Mouse (Mus musculus): ENCODE results near the gene Sstr5. TPM values are rescaled to one million over a fixed set of nuclear protein-coding genes. Genes with fewer than 3 reads are reported as not detected.

Sstr5 gene
- polyA plus RNA-seq, 1 experiment from 2014 or later, result not detected

GRCm38 (mm10) chr17:25450329-25450728 lies 46.8 kb downstream of the Sstr5 start:
- H3K27me3 ChIP-seq (ENCODE audit: control insufficient read depth, insufficient read depth, low read length), result no peaks in the 10 kb centered on the region
- H3K27ac ChIP-seq (ENCODE audit: low read depth, low read length), result no peak overlapping the region
- no peaks in the 10 kb centered on the region for H3K36me3 ChIP-seq (ENCODE audit: control insufficient read depth, insufficient read depth, low read length)
- ATAC-seq (ENCODE audit: insufficient read depth, low FRiP score, low TSS enrichment), result no peak
- H3K4me1 ChIP-seq (ENCODE audit: control insufficient read depth, insufficient read depth, low read length), result no peaks in the 10 kb centered on the region
- H3K4me2 ChIP-seq (ENCODE audit: low read depth), result no peak overlapping the region
- H3K9me3 ChIP-seq (ENCODE audit: control insufficient read depth, low read length), result no peaks in the 10 kb centered on the region
- 61% methylated on average over 4 of the region's 4 CpGs for WGBS
- no peak overlapping the region for H3K9ac ChIP-seq (ENCODE audit: low read length)
- H3K4me3 ChIP-seq (ENCODE audit: low read depth, low read length), result no peak overlapping the region
- no peak for DNase-seq (ENCODE audit: low spot score)

GRCm38 (mm10) chr17:25447865-25448264 lies 49.2 kb downstream of the Sstr5 start:
- DNase-seq (ENCODE audit: low spot score) (no peak), ATAC-seq (ENCODE audit: insufficient read depth, low FRiP score, low TSS enrichment) (no peak)
- Histone ChIP-seq H3K36me3 (ENCODE audit: control insufficient read depth, insufficient read depth, low read length) (no peaks in the 10 kb centered on the region), H3K4me1 (ENCODE audit: control insufficient read depth, insufficient read depth, low read length) (no peaks in the 10 kb centered on the region), H3K9me3 (ENCODE audit: control insufficient read depth, low read length) (no peaks in the 10 kb centered on the region), H3K4me3 (ENCODE audit: low read depth, low read length) (no peak overlapping the region), H3K4me2 (ENCODE audit: low read depth) (no peak overlapping the region), H3K9ac (ENCODE audit: low read length) (no peak overlapping the region), H3K27me3 (ENCODE audit: control insufficient read depth, insufficient read depth, low read length) (no peaks in the 10 kb centered on the region), H3K27ac (ENCODE audit: low read depth, low read length) (no peak overlapping the region)
- WGBS, result 85% methylated on average over 12 of the region's 12 CpGs

- Histone ChIP-seq H3K4me2 (ENCODE audit: low read depth) (no peak overlapping the region), H3K4me3 (ENCODE audit: low read depth, low read length) (no peak overlapping the region), H3K27ac (ENCODE audit: low read depth, low read length) (no peak overlapping the region), H3K9ac (ENCODE audit: low read length) (no peak overlapping the region), H3K4me1 (ENCODE audit: control insufficient read depth, insufficient read depth, low read length) (no peaks in the 10 kb centered on the region), H3K9me3 (ENCODE audit: control insufficient read depth, low read length) (no peaks in the 10 kb centered on the region), H3K27me3 (ENCODE audit: control insufficient read depth, insufficient read depth, low read length) (no peaks in the 10 kb centered on the region), H3K36me3 (ENCODE audit: control insufficient read depth, insufficient read depth, low read length) (no peaks in the 10 kb centered on the region)
- DNase-seq (ENCODE audit: low spot score) (no peak), ATAC-seq (ENCODE audit: insufficient read depth, low FRiP score, low TSS enrichment) (no peak)
- 94% methylated on average over 3 of the region's 3 CpGs for WGBS
These were observed 51.2 kb downstream of the Sstr5 start for GRCm38 (mm10) chr17:25445841-25446240.

GRCm38 (mm10) chr17:25445074-25445473 lies 52.0 kb downstream of the Sstr5 start:
- Histone ChIP-seq H3K4me3 (ENCODE audit: low read depth, low read length) (no peak overlapping the region), H3K9ac (ENCODE audit: low read length) (no peak overlapping the region), H3K4me1 (ENCODE audit: control insufficient read depth, insufficient read depth, low read length) (no peaks in the 10 kb centered on the region), H3K4me2 (ENCODE audit: low read depth) (no peak overlapping the region), H3K9me3 (ENCODE audit: control insufficient read depth, low read length) (no peaks in the 10 kb centered on the region), H3K27me3 (ENCODE audit: control insufficient read depth, insufficient read depth, low read length) (no peaks in the 10 kb centered on the region), H3K27ac (ENCODE audit: low read depth, low read length) (no peak overlapping the region), H3K36me3 (ENCODE audit: control insufficient read depth, insufficient read depth, low read length) (no peaks in the 10 kb centered on the region)
- DNase-seq (ENCODE audit: low spot score) (no peak), ATAC-seq (ENCODE audit: insufficient read depth, low FRiP score, low TSS enrichment) (no peak)
- 46% methylated on average over 4 of the region's 4 CpGs for whole genome bisulfite sequencing

GRCm38 (mm10) chr17:25442889-25443288 lies 54.2 kb downstream of the Sstr5 start:
- Histone ChIP-seq H3K4me3 (ENCODE audit: low read depth, low read length) (no peak overlapping the region), H3K4me1 (ENCODE audit: control insufficient read depth, insufficient read depth, low read length) (no peaks in the 10 kb centered on the region), H3K27me3 (ENCODE audit: control insufficient read depth, insufficient read depth, low read length) (no peaks in the 10 kb centered on the region), H3K4me2 (ENCODE audit: low read depth) (no peak overlapping the region), H3K9ac (ENCODE audit: low read length) (no peak overlapping the region), H3K36me3 (ENCODE audit: control insufficient read depth, insufficient read depth, low read length) (no peaks in the 10 kb centered on the region), H3K9me3 (ENCODE audit: control insufficient read depth, low read length) (no peaks in the 10 kb centered on the region), H3K27ac (ENCODE audit: low read depth, low read length) (no peak overlapping the region)
- 84% methylated on average over 3 of the region's 3 CpGs for WGBS
- no peak for DNase-seq (ENCODE audit: low spot score)
- ATAC-seq (ENCODE audit: insufficient read depth, low FRiP score, low TSS enrichment), result no peak

- H3K27ac ChIP-seq (ENCODE audit: low read depth, low read length), result no peak overlapping the region
- H3K36me3 ChIP-seq (ENCODE audit: control insufficient read depth, insufficient read depth, low read length), result no peaks in the 10 kb centered on the region
- no peak for DNase-seq (ENCODE audit: low spot score)
- H3K4me3 ChIP-seq (ENCODE audit: low read depth, low read length), result no peak overlapping the region
- no peaks in the 10 kb centered on the region for H3K4me1 ChIP-seq (ENCODE audit: control insufficient read depth, insufficient read depth, low read length)
- no peaks in the 10 kb centered on the region for H3K27me3 ChIP-seq (ENCODE audit: control insufficient read depth, insufficient read depth, low read length)
- H3K9ac ChIP-seq (ENCODE audit: low read length), result no peak overlapping the region
- H3K9me3 ChIP-seq (ENCODE audit: control insufficient read depth, low read length), result no peaks in the 10 kb centered on the region
- no peak overlapping the region for H3K4me2 ChIP-seq (ENCODE audit: low read depth)
- WGBS, result 80% methylated on average over 6 of the region's 6 CpGs
- ATAC-seq (ENCODE audit: insufficient read depth, low FRiP score, low TSS enrichment), result no peak
These were observed 55.7 kb downstream of the Sstr5 start for GRCm38 (mm10) chr17:25441417-25441816.

Other genes starting within 250 kb of the Sstr5 start
- 1.4 and 1.8 TPM in 2 replicates for gene Baiap3, start 240.9 kb downstream of the Sstr5 start, polyA plus RNA-seq (2014; fragmentation: Nextera tagmentation; extraction: Ambion mirVana)
- 774 and 803 TPM in 2 replicates for gene Ube2i, start 222.7 kb downstream of the Sstr5 start, polyA plus RNA-seq (2014; fragmentation: Nextera tagmentation; extraction: Ambion mirVana)
- 0.25 TPM in 1 of 2 replicates, not detected in the other for gene Prss34, start 198.9 kb downstream of the Sstr5 start, polyA plus RNA-seq (2014; fragmentation: Nextera tagmentation; extraction: Ambion mirVana)
- not detected in 2 replicates for gene Prss28, start 188.6 kb downstream of the Sstr5 start, polyA plus RNA-seq (2014; fragmentation: Nextera tagmentation; extraction: Ambion mirVana)
- not detected in 2 replicates for gene Prss29, start 178.6 kb downstream of the Sstr5 start, polyA plus RNA-seq (2014; fragmentation: Nextera tagmentation; extraction: Ambion mirVana)
- not detected in 2 replicates for gene Tpsab1, start 151.7 kb downstream of the Sstr5 start, polyA plus RNA-seq (2014; fragmentation: Nextera tagmentation; extraction: Ambion mirVana)
- not detected in 2 replicates for gene Tpsb2, start 131.0 kb downstream of the Sstr5 start, polyA plus RNA-seq (2014; fragmentation: Nextera tagmentation; extraction: Ambion mirVana)
- gene Tpsg1, start 128.0 kb downstream of the Sstr5 start, polyA plus RNA-seq (2014; fragmentation: Nextera tagmentation; extraction: Ambion mirVana), result 0.37 and 0.46 TPM in 2 replicates
- gene Cacna1h, start 63.5 kb downstream of the Sstr5 start, polyA plus RNA-seq (2014; fragmentation: Nextera tagmentation; extraction: Ambion mirVana), result 9.7 and 13.3 TPM in 2 replicates
- 0.25 and 0.46 TPM in 2 replicates for gene Tekt4, start 42.7 kb downstream of the Sstr5 start, polyA plus RNA-seq (2014; fragmentation: Nextera tagmentation; extraction: Ambion mirVana)
- gene Sox8, start 73.4 kb upstream of the Sstr5 start, polyA plus RNA-seq (2014; fragmentation: Nextera tagmentation; extraction: Ambion mirVana), result 6.5 and 9.1 TPM in 2 replicates
- 23.6 and 23.9 TPM in 2 replicates for gene Lmf1, start 81.8 kb upstream of the Sstr5 start, polyA plus RNA-seq (2014; fragmentation: Nextera tagmentation; extraction: Ambion mirVana)
- 2.8 and 3.3 TPM in 2 replicates for gene Gng13, start 219.9 kb upstream of the Sstr5 start, polyA plus RNA-seq (2014; fragmentation: Nextera tagmentation; extraction: Ambion mirVana)
- gene Chtf18, start 230.1 kb upstream of the Sstr5 start, polyA plus RNA-seq (2014; fragmentation: Nextera tagmentation; extraction: Ambion mirVana), result 20.3 and 22.5 TPM in 2 replicates
- 21.5 and 22.9 TPM in 2 replicates for gene Rpusd1, start 230.4 kb upstream of the Sstr5 start, polyA plus RNA-seq (2014; fragmentation: Nextera tagmentation; extraction: Ambion mirVana)
- gene Mslnl, start 238.8 kb upstream of the Sstr5 start, polyA plus RNA-seq (2014; fragmentation: Nextera tagmentation; extraction: Ambion mirVana), result 0.13 TPM in 1 of 2 replicates, not detected in the other